Mouse (Mus musculus): ENCODE results near the gene Gps1.
"Not testable (repeated sequence)": the region's sequence is repeated elsewhere in the genome, so short reads cannot be mapped to it uniquely, and the experiment has no call there.

The Gps1 gene

DNA sequence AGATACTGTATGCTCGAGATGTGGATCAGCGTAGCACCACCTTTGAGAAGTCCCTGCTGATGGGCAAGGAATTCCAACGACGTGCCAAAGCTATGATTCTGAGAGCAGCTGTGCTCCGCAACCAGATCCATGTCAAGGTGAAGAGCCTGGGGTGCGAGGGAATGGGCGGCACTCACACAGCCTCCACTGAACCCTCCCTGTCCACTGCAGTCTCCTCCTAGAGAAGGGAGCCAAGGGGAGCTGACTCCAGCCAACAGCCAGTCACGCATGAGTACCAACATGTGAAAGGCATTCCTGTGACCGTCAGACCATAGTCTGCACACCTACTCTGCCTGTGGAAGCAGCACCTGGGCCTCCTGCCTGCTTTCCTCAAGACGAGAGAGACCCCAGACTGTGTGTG lies 4.4 kb downstream of the Gps1 start:
- not testable (repeated sequence) for DNase-seq

DNA sequence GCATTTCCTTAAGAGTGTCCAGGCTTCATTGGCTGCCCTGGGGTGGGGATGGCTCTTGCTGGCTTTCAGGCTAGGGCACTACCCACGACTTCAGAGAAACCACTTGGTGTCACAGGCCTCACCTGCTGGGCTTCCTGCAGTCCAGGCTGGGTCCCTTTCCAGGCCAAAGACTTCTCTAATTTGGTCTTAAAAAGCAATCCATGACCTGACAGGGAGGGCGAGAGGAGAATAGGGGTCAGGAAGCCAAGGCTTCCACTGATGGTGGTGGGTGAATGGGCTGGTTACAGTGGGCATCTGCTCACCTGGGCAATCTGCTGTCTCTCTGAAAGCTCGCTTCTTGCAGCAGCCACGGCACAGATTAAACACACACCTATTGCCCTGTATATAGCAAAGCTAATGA lies 5.3 kb downstream of the Gps1 start:
- no peak for DNase-seq

DNA sequence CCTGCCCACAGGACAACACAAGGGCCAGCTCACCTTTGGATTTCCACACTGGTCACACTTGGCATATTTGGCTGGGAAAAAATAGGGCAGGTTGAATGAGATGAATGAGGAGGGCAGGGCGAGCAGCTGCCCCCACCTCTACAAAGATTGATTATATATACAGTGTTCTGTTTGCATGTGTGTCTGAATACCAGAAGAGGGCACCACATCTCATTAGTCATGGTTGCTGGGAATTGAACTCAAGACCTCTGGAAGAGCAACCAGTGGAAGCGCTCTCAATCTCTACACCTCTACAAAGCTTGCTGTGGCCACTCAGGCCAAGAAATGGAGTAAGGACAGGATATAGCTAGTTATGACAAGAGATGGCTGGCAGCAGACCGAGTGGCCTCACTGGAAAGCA lies 5.7 kb downstream of the Gps1 start:
- no peak for DNase-seq

DNA sequence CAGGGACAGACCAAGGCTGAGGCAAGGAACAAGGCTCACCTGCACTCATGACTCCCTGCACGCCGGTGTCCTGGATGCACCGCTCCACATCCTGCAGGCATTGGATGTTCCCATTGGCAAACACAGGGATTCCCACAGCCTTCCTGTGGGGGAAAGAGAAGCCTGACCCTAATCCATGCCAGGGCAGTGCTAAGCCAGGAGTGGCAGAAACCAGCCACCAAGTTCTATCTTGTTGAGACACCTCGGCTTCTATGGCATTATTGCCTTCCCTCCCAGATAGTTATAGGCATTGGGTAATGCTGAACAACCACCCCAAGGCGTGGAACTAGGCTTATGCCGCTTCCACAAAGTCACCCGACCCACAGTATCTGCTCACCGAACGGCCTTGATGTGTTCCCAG lies 8.6 kb downstream of the Gps1 start:
- DNase-seq: no peak

DNA sequence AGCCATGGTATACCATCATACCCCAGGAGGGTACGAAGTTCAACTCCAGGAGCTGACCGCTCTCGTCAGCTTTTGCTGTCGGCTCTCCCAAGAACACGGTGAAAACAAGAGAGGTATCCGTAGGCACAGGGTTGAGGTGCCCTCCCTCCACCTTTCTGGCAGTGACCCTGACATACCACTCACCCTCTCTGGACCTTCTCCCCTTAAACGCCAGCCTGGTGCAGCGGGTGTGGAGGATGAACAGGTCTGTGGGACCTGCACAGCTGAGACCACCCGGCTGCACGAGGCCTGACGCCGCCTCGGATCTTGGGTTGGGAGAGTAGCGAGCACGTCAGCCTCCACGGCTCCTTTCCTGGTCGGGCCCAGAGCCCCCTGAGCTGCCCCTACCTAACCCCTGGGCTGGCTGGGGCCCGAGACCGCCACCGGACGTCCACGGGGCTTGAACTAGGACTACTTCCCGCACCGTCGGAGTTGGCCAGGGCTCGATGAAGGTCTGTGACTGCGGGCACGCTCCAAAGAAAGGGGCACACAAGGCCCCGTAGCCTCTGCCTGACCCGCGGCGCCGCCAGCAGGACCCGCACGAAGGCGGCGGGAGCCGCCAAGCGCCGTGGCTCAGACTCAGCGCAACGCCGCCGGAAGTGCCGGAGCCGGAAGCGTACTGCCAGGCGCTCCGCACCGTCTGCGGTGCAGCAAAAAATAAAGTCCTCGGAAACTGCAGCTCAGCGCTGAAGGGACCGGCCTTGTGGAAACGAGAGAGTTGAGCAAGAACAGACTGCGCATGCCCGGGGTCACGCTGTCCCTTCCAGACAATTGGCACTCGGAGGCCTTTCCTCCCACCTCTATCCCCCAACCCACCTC lies 11.9 kb downstream of the Gps1 start, which contains the start of gene Dus1l:
Gene Dus1l (minus strand): TSS at position 648 of the 858 bp plus-strand sequence.
- peak; percentile 95 for DNase-seq

DNA sequence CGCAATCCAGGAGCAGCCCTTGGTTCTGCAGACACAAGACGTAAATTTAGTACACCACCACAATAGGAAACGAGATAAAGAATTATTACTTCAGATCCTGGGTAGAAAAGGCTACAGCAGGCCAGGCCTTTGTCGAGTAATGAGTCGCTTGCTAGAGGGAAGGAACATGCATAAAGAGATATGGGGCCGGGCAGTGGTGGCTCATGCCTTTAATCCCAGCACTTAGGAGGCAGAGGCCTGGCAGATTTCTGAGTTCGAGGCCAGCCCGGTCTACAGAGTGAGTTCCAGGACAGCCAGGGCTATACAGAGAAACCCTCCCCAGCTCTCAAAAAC lies 12.5 kb downstream of the Gps1 start:
- DNase-seq: no peak

DNA sequence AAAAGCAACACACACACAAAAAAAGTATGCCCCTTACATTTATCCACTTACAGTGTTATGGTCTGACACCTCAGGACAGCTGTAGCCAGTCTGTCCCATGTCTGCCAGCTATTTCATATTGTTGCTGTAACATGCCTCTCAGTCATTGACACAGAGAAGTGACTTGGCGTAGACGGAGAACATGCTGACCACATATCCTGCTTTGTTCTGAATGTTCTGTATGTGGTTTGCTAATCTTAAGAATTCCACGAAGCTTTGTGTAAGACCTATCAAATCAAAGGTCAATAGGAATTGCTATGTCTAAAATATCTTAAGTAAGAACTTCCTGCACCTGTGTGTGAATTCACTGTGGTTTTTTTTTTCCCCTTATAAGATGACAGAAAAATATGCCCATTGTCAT lies 14.2 kb downstream of the Gps1 start:
- no peak for DNase-seq

DNA sequence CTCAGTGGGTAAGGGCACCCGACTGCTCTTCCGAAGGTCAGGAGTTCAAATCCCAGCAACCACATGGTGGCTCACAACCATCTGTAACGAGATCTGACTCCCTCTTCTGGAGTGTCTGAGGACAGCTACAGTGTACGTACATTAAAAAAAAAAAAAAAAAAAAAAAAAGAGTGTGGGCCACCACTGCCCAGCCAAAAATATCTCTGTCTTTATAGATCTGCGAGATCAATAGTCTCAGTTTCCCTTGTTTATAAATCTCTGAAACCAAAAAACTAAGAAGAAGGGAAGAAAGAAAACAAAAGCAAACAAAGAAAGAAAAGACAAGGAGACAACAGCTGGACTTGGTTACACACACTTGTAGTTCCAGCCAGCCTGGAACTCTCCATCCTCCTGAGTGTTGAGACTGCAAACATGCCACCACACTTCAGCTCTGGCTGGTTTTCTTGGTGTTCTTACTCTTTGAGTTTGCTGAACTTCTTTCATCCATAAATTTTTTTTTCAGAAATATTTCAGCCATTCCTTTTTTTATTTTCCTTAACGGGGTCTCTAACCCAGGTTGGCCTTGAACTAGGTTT lies 15.3 kb downstream of the Gps1 start:
- no peak for DNase-seq

DNA sequence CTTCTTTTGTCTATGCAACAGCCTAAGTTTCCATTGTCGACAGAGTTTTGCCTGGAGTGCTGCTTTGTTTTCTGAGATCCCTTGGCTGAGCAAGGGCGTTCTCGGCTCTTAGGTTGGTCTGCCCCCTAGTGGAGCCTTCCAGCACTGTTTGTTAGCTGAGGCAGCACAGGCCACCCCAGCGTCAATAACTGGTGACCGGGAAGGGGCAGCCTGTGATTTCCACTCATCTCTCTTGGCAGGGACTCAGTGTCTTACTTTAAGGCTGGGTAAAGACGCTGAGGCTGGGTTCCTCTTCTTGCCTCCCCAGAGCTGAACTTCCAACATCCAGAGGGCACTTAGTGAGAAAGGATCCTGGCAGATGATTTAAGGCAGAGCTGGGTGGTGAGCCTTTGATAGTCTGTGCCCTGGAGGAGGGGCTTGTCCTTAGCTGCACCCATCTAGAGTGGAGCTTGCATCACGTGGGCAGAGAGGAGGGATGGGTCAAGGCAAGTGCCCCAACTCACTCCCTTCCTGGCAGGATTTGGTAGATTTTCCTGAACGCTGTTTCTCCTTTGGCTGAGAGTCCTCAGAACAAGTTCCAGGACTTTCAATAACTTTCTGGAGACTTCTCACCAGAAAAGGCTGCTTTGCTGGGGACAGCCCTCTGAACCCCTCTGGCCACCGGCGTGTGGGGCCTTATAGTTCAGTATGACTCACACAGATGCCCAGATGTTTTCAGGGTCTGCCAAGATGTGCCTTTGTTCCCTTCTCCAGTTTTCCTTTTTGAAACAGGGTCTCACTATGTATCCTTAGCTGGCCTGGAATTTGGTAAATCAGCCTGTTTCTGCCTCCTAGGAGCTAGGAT lies 16.2 kb downstream of the Gps1 start:
- DNase-seq: peak; percentile 76

DNA sequence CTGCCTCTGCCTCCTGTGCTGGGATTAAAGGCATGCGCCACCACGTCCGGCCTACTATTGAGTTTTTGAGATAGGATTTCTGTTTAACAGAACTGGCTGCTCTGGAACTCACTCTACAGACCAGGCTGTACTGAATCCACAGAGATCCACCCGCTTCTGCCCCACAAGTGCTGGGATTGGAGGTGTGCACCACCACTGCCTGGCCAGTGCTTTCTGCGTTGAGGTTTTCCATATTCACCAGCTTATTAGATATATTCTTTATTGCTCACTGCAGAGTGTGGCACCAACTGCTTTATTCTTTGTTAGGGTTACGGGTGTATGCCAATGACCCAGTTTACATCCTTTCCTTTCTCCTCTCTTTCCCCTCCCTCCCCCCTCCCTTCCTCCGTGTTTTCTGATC lies 20.2 kb downstream of the Gps1 start:
- no peak for DNase-seq

DNA sequence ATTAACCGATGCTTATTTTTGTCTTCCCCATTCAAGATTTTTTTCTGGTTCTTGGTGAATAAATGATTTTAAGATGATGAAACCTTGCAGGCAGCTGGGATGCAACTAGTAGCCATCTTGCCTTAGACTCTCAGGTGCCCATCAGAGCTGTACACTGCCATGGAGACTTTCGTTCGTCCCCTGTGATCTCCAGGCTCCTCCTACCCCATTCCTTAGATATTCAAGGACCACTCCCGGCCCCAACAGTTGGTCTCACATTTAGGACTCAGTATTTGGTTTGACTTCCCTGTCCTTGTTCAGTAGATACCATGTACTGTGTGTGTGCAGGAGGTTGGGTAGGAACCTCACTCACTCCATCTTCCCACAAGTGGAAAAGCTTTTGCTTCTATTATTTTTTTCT lies 20.7 kb downstream of the Gps1 start:
- DNase-seq: no peak

DNA sequence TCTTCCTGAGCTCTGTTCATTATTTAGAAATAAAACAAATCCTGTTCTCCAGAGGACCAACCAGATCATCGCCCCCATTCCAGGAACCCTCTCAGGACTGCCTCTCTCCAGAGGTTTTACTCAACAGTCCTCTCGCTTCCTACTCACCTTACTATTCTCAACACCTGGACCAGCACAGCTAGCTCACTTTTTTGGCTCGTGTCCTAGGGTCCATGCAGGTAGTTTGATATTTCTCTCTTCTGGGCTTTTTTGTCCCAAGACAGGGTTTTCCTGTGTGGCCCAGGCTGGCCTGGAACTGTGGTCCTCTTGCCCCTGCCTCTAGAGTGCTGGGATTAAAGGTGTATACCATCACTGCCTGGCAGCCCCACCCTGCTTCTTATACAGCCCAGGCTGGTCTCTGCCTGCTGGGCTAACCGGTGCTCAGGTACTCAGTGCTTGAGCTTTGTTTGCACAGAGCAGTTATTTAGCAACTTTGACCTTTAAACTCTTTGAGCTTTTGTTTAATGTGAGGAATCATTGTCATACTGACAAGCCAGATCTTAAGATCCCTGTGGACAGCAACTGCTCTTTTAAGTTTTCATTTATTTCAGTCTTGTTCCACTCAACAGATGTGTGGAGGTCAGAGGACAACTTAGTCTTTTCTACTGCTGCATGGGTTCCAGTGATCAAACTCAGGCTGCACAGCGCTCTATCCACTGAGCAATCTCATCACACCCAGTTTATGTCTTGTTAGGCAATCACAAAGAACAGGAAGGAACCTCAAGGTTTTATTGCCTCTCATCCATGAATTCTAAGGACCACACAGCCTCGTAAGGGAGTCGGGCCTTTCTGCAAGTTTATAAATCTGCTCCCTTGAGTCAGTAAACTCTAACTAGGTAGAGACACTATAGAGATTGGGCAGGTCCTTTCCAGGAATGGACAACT lies 21.6 kb downstream of the Gps1 start:
- DNase-seq: no peak

DNA sequence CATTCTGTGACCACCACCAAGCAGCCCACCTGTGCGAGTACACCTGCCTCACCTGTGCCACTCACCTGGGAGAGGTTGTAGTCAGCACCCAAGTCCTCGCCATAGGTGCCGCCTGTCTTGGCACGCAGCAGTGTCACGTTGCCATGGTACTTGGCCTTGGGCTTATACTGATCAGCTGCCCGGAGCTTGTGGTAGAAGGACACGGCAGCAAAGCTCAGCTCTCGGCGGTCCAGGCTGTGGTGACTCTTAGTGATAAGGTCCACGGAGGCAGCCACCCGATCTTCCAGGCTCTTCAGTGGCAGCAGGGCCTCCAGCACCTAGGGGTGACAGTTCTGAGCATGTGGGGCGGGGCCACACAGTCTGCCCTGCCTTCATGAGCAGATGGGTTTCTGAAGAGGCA lies 23.9 kb downstream of the Gps1 start:
- DNase-seq: no peak

DNA sequence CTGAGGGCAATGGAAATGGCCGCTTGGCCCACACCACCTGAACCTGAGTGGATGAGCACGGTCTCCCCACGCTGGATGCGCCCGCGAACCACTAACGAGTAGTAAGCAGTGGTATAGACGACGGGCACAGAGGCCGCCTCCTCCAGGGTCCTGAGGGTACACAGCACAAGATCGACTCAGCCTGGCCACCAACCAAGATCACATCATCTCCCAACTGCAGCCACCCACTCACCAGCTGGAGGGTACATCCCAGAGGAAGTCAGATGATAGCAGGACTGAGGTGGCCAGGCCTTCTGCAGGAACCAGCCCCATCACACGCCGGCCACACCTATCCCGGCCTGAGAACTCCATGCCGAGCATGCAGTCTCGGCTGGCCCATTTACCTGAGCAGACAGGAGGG lies 28.0 kb downstream of the Gps1 start:
- no peak for DNase-seq

DNA sequence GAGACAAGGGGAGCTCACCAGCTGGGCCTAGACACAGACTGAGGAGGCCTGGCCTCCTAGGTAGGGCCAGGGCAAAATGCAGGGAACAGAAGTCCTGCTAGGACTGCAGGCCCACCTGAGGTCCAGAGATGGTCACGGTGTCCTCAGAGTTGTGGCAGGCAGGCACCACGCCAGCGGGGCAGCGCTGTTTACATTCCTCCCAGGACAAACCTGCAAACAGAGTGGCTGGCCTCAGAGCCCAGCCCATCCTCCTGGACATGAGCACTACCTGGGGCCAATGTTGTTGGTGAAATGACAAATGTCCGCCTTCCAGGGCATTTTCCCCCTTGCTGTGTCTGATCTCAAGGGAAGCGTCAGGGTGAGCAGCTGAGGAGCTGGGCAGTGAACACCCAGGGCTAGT lies 33.3 kb downstream of the Gps1 start:
- DNase-seq: no peak

DNA sequence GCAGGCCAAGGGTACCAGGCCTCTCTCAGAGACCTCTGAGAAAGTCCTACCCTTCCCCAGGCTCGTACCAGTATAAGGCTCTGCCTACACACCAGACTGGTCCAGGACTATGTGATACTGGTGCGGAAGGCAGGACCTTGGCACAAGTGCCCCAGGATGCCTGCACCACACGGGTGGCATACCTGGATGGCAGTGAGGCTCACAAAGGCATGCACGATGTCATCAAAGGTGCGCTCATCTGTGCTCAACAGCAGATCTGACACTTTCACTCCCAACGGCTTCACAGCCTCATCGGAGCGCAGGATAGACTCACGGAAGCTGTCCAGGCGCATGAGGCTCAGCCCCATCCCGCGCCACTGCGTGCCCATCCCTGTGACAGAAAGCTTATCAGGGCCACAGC lies 34.2 kb downstream of the Gps1 start:
- DNase-seq: no peak

DNA sequence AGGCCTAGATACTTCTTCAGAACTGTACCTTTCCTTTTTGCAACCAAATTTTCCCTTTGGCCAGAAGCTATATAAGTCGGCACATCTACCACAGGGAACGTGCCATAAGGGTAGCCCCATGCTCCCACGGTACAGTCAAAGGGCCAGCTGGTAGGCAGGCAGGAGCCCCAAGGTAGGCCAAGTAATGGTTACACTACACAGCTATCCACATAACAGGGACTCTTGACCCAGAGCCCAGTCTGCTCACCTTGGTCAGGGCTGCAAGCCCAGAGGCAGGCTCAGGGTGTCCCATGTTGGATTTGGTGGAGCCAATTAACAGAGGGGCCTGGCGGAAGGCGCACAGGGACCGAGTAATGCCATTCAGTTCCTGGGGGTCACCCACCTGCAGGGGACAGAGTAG lies 35.5 kb downstream of the Gps1 start:
- no peak for DNase-seq

DNA sequence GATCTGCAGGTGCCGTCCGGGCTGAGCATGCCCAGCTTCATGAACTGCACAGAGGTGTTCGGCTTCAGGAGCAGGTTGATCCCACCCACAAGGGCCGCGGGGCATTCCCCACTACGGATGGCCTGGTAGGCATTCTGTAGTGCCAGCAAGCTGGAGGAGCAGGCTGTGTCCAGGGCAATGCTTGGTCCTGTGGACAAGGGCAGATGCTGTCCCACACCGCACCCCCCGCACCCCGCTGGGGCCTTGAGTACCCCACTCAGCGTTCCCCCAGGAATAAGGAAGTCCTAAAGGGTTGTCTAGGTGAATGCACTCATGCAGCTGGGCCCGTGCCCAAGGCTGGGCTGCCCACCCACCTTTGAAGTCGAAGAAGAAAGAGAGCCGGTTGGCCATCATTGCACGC lies 36.5 kb downstream of the Gps1 start:
- no peak for DNase-seq

DNA sequence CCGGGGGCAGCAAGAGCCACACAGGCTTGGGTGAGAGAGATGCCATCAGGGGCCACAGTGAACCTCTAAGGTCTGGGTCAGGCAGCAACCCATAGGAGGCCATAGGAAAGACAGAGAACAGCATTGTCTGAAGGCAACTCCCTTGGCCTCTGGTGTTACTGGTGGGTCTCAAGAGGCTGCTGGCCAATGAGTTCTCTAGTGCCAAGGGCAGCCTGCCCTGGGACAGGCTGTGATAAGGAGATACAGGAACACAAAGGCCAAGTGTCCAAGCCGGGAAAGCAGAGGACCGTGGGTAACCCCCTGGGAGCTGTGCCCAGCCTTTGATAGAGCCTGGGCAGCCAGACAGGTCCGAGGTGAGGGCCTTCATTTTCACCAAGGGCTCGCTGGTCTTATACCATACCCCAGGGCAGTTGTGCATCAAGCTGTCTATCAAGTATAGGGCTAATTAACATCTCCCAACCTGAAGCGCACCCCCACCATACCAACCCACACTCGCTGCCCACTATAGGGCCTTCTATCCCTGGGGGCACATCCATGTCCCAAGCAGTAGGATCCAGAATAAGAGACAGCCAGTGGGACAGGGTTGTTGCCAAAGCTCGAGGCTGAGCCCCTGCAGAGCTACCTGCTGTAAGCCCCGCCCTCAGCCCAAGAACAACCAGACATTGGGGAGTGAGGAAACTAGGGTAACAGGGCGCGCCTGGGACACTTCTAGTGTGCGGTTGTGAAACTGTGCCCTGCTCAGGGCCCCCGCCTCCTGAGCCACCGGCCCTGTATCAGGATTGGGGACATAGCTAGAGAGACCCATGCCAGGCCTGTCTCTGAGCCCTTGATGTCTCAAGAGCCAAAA lies 37.2 kb downstream of the Gps1 start:
- no peak for DNase-seq

DNA sequence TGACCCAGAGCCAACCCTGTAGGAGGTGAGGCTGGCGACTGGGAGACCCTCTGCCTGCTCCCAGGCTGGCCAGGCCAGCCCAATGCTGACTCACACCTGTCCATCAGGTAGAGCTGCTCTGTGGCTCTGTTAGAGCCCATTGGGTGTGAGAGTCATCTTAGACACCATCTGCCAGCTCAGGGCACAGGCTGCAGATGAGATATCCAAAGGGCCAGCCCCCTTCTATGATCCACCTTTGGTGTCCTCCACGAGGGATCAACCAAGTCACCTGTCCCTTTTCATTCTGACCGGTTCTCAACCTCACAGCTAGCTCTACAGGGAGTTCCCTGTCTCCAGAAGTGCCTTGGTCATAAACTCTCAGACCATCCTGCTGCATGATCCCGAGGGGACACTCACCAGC lies 38.2 kb downstream of the Gps1 start:
- DNase-seq: no peak

DNA sequence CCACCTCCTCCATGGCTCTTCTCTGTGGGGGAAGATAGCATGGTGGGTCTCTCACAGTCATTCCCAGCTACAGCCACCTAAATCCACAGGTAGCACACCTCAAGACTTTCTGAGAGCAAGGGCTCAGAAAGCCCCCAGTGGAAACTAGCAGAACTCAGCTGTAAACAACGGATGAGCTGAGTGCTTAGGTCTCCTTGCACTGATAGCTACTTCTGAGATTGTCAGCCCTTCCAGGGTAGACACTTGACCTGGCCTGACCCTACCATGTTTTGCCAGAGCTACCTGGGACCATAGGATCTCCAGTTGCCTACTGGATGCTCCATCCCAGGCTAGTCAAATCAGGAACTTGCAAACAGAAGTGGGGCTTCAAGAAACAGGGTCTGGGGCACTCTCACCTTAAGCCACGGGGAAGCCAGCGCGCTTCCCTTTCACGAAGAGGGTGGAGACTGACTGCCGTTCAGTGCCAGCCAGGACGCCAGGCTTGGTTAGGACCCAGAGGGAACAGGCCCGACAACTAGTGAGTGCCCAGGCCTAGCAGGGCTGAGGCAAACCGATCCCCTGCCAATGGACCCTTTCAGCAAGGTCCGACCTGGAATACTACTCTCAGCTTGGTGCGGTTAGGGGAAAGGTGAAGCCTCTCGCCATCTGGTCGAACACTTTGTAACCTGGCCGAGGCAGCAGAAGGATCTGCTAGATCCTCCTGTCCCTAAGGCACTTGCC lies 38.9 kb downstream of the Gps1 start:
- no peak for DNase-seq

Data from right cerebral cortex, postnatal 25 days (tissue).